Mouse (Mus musculus): Measurements from ENCODE around the gene Fam186b.

Fam186b gene

GRCm38 (mm10) chr15:99319411-99319871, 23.8 kb upstream of the Fam186b start:
- no peak for DNase-seq

GRCm38 (mm10) chr15:99318861-99319410, 23.2 kb upstream of the Fam186b start:
- DNase-seq = peak; percentile 79

GRCm38 (mm10) chr15:99318071-99318470, 22.4 kb upstream of the Fam186b start:
- DNase-seq = no peak

GRCm38 (mm10) chr15:99317267-99317651, 21.6 kb upstream of the Fam186b start:
- no peak for DNase-seq

GRCm38 (mm10) chr15:99316314-99317266, 20.9 kb upstream of the Fam186b start:
- peak; percentile 85 for DNase-seq

DNA sequence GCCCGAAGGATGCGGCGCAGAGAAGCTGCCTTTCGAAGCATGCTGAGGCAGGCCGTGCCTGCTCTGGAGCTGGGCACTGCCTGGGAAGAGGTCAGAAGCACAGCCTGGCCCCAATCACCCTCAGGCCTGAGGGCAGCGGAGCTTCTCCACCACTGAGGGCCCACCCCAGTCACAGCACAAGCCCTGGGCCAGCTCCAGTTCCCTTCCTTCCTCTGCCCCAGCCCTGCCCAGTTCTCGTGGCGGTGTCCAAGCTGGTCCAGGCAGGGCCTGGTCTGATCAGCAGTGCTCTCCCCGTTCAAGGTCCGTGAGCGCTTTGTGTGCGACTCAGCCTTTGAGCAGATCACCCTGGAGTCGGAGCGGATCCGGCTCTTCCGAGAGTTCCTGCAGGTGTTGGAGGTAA, 19.2 kb upstream of the Fam186b start:
- DNase-seq = no peak

DNA sequence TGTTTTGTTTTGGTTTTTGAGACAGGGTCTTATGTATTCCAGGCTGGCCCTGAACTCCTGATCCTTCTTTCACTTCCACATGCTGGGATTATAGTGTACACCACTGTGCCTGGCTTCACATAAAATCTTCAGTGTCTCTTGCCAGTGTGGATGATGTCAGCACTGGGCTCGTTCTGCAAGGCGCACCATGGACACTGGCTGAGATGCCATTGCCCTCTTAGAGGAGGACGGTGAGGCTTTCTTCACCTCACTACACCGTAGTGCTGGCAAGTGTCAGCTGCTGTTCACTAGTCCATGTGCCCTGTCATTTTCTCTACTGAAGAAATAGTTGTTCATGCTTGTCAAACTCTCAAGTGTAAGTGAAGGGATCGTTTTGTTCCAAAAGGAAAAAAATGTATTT, 14.9 kb upstream of the Fam186b start:
- no peak for DNase-seq

- no peak for DNase-seq
These were observed 13.9 kb upstream of the Fam186b start for GRCm38 (mm10) chr15:99309549-99309948.

DNA sequence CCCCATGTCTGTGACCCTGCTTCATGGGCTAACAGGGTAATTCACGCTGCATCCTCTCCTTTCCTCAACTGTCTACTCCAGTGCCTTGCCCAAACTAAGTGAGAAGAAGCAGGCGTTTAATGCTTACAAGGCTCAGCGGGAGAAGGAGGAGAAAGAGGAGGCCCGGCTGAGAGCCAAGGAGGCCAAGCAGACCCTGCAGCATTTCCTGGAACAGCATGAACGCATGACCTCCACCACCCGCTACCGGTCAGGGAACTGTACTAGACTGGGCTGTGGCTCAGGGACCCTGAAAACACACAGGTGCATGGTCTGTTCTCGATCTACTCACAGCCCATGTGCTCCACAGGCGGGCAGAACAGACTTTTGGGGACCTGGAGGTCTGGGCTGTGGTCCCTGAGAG, 11.8 kb upstream of the Fam186b start:
- DNase-seq = no peak

DNA sequence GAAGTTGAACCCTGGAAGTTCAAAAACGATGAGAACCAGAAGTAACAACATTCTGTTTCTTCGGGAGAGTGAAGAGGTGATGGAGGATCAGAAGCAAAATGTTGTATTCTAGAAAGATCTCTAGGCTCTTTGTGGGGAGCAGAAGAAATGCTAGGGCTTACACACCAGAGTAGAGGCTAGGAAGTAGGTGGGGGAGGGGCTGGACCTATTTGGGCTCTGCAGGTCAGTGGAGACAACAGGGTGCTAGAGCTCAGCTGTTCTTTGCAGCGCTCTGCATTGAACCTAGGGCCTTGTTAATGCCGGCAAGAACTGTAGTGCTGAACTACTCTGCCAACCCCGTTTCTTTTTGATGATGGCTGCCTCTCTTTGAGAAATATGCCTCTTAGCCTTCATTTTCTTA, 525 bp upstream of the Fam186b start:
- peak; percentile 51 for DNase-seq

DNA sequence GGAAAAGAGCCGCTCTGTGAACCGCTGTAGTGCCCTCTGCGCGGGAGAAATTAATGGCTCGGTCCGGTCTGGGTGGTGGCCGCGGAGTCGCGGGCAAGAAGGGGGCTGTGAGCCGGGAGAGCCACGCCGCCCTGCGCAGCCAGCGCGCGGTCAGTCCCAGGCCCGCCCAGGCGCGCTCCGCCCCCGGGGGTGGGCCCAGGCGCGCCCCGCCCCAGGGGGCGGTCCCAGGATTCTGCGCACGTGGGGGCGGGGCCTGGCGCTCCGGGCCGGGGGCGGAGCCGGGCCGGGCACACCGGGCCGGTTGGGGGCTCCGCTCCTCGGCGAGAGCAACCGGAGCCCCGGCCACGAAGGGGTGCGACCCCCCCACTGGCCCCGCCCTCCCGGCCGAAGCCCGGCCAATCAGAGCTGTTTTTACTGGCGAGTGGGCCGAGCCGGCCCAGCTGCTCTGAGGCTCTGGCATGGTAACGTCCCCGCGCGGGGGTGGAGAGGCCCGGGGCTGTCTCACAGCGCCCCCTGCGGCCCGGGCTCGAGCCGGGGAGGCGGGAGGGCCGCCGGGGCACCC, 794 bp downstream of the Fam186b start, which contains the start of gene Prpf40b:
TSS of gene Prpf40b (plus strand) at position 275 of the 562 bp plus-strand sequence.
- peak; percentile 93 for DNase-seq

- no peak for DNase-seq
These were observed 1.4 kb downstream of the Fam186b start for GRCm38 (mm10) chr15:99294287-99294686.

DNA sequence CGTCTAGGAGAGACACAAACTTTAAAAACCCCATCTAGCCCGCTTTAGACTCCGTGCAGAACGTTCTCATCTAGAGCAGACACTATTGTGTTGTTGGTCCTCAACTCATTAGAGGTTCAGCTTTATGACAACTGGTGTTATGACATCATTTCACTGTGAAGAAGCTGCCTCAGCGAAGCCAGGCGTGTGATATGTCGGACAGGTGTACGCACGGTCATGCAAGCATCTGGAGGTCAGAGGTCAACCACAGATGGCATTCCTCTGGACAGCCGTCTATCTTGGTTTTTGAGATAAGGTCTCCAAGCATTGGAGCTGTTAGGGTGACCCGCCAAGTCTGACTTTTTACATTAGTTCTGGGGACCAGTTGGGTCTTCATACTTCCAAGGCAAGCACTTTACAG, 5.1 kb downstream of the Fam186b start:
- no peak for DNase-seq

DNA sequence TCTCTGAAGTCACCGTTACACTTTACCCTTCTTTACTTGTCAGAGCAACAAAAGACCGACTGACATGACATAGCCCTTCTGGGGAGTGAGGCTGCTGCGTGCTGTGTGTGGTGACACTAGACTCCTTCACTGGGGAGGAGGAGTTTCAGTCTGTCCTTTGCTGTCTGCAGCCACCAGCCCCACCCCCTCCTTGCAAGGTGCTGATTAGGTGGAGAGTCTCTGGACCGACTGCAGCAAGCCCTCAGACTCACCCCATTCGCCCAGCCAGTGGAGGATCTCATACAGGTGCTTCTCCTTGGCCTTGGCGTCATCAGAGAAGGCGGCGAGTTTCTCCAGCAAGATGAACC, 10.5 kb downstream of the Fam186b start:
- no peak for DNase-seq

DNA sequence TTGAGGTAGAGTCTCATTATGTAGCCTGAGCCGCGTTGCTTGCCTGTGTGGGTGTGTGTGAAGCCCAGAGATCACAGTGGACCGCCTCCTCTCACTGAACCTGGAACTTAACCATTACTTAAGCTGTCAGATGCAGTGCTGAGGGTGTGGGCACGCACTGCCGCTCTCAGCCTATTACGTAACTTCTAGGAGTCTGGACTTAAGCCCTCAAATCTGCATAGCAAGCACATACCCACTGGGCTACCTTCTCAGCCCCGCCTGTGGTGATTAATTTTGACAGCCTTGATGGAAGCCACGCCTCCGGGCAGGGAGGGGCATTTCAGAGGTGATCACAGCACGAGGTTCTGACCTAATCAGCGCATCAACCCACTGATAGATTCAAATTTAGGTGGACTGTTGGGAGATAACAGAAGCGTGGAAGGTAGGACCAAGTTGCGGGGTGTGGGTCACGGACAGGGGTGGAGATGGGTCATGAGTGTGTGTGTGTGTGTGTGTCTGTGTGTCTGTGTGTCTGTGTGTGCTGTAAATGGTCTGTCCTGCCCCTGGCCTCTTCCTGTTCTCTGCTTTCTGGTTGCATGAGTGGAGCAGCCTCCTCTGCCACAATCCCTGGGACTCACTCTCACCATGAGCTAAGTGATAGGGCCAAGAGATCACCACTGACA, 11.0 kb downstream of the Fam186b start:
- no peak for DNase-seq

GRCm38 (mm10) chr15:99283456-99283855, 12.2 kb downstream of the Fam186b start:
- no peak for DNase-seq

DNA sequence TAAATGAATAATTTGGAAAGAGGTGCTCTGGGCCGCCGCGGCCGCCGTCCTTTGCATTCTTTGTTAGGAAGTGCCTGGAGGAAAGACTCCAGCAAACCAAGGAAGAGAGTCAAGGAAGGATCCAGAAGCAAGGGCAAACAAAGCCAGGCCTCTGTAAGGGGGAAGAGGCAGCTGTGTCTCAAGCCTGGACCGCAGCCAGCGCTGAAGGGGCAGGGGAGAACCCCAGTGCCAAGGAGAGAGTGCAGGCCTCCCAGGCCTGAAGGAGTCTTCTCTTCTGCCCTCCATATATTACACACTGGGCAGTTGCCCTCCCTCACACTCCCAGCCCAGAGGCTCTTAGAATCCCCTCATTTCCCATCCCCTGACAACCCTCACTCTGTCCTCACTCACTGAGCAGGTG, 17.4 kb downstream of the Fam186b start:
- no peak for DNase-seq

GRCm38 (mm10) chr15:99276095-99276494, 19.6 kb downstream of the Fam186b start:
- DNase-seq = no peak

DNA sequence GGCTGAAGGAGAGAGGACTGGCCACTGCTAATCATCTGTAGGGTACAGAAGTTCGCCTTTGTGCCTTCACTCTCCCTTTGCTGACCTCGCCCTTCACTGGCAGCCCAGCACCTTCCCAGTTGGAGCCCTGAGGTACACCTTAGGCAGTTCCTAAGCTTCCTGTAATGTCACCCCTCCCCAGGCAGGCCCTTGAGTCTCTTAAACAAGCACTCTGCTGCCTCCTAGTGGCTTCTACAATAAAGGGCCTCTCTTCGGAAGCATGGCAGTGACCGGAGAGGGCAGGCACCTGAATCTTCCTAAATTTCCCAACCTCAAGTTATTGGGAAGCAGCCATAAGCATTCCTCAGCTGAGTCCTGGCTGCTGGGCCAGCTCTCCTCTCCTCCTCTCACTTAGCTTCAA, 30.0 kb downstream of the Fam186b start:
- peak; percentile 80 for DNase-seq

- no peak for DNase-seq
These were observed 31.3 kb downstream of the Fam186b start for GRCm38 (mm10) chr15:99264363-99264762.

- DNase-seq = no peak
These were observed 33.0 kb downstream of the Fam186b start for GRCm38 (mm10) chr15:99262702-99263101.

GRCm38 (mm10) chr15:99259730-99260252, 35.9 kb downstream of the Fam186b start:
- DNase-seq = no peak

GRCm38 (mm10) chr15:99259167-99259729, 36.4 kb downstream of the Fam186b start:
- DNase-seq = no peak

Data from cerebellum, adult 9-10 months (tissue).